Mouse (Mus musculus) gastrocnemius, postnatal 4 days (tissue): Measurements from ENCODE around the gene Gga3. TPM values are rescaled to one million over a fixed set of nuclear protein-coding genes. Genes with fewer than 3 reads are reported as not detected.
A peak's percentile ranks its signal among the peaks of the same experiment; 100 is the strongest.

Experiments
- DNase-seq, 2 experiments: peaks; one replicate each; pipeline ENCODE4 v3.0.0; 2021 to 2022; ENCODE audit warnings: low spot score in 2 of 2, mixed read lengths in 2 of 2
- total RNA-seq, 2 experiments: library from RNA; stranded (reverse); gene quantifications; 2 replicates each; pipeline ENCODE4 v1.2.3; 2021

Gga3 gene
- total RNA-seq, 2 experiments from 2014 or later, result 15.9 to 21.8 TPM

- DNase-seq, result no peak
These were observed 24.8 kb downstream of the Gga3 start for GRCm38 (mm10) chr11:115579080-115579479.

- no peak for DNase-seq
These were observed 38.9 kb downstream of the Gga3 start for GRCm38 (mm10) chr11:115564961-115565360.

GRCm38 (mm10) chr11:115564064-115564809 is 39.6 kb downstream of the Gga3 start, which contains the start of gene Nup85:
Gene Nup85 (plus strand): TSS chr11:115564434.
- DNase-seq, result peak; percentile 98 to 99

GRCm38 (mm10) chr11:115563406-115563805 is 40.4 kb downstream of the Gga3 start:
- no peak for DNase-seq

GRCm38 (mm10) chr11:115555717-115556116 is 48.1 kb downstream of the Gga3 start:
- no peak for DNase-seq

- no peak for DNase-seq
These were observed 51.1 kb downstream of the Gga3 start for GRCm38 (mm10) chr11:115552783-115553182.

GRCm38 (mm10) chr11:115543571-115543970 is 60.3 kb downstream of the Gga3 start:
- DNase-seq, result no peak

- no peak for DNase-seq
These were observed 65.8 kb downstream of the Gga3 start for GRCm38 (mm10) chr11:115538045-115538444.

- no peak for DNase-seq
These were observed 66.8 kb downstream of the Gga3 start for GRCm38 (mm10) chr11:115536856-115537568.

GRCm38 (mm10) chr11:115536038-115536681 is 67.7 kb downstream of the Gga3 start, which contains the start of gene Sumo2:
Gene Sumo2 (minus strand): TSS chr11:115536276.
- DNase-seq, result peak; percentile 99 to 100

GRCm38 (mm10) chr11:115535401-115536037 is 68.3 kb downstream of the Gga3 start:
- peak; percentile 64 to 78 for DNase-seq

- DNase-seq, result no peak
These were observed 69.0 kb downstream of the Gga3 start for GRCm38 (mm10) chr11:115534759-115535371.

Other genes starting within 250 kb of the Gga3 start
- gene Hid1, start 236.3 kb downstream of the Gga3 start, total RNA-seq, result 1 to 10 TPM; 7.2 to 9.0 TPM
- gene Cdr2l, start 222.1 kb downstream of the Gga3 start, total RNA-seq, result 10 to 100 TPM; 19.4 to 22.2 TPM
- gene Mrpl58, start 200.3 kb downstream of the Gga3 start, total RNA-seq, result 10 to 100 TPM; 89.6 to 94.0 TPM
- gene Atp5h, start 184.1 kb downstream of the Gga3 start, total RNA-seq, result 100 to 1,000 TPM; 763 to 790 TPM
- 10 to 100 TPM; 21.4 to 21.6 TPM for gene Kctd2, start 183.9 kb downstream of the Gga3 start, total RNA-seq
- gene Trim80, start 163.5 kb downstream of the Gga3 start, total RNA-seq, result not detected
- gene Slc16a5, start 141.6 kb downstream of the Gga3 start, total RNA-seq, result not detected
- 1 to 10 TPM; 2.1 to 3.4 TPM for gene Armc7, start 128.4 kb downstream of the Gga3 start, total RNA-seq
- gene Nt5c, start 112.2 kb downstream of the Gga3 start, total RNA-seq, result 10 to 100 TPM; 20.1 to 23.0 TPM
- 100 to 1,000 TPM; 251 to 285 TPM for gene Jpt1, start 89.7 kb downstream of the Gga3 start, total RNA-seq
- 100 to 1,000 TPM; 230 to 244 TPM for gene Sumo2, start 67.8 kb downstream of the Gga3 start, total RNA-seq
- 10 to 100 TPM; 43.4 to 45.2 TPM for gene Nup85, start 39.6 kb downstream of the Gga3 start, total RNA-seq
- gene Mrps7, start 126 bp downstream of the Gga3 start, total RNA-seq, result 10 to 100 TPM; 70.9 to 73.2 TPM
- gene Mif4gd, start 8.9 kb upstream of the Gga3 start, total RNA-seq, result 10 to 100 TPM; 29.7 to 31.9 TPM
- 10 to 100 TPM; 24.0 to 27.4 TPM for gene Slc25a19, start 24.2 kb upstream of the Gga3 start, total RNA-seq
- 100 to 1,000 TPM; 106 to 116 TPM for gene Grb2, start 104.5 kb upstream of the Gga3 start, total RNA-seq
- gene Tmem94, start 161.4 kb upstream of the Gga3 start, total RNA-seq, result 10 to 100 TPM; 51.9 to 57.3 TPM
- gene Caskin2, start 209.6 kb upstream of the Gga3 start, total RNA-seq, result 10 to 100 TPM; 26.1 to 26.8 TPM
- 10 to 100 TPM; 15.6 to 16.9 TPM for gene Tsen54, start 210.7 kb upstream of the Gga3 start, total RNA-seq
- gene Llgl2, start 220.0 kb upstream of the Gga3 start, total RNA-seq, result 10 to 100 TPM; 19.0 to 21.6 TPM